Mouse (Mus musculus) liver, embryonic 13.5 days (tissue): Measurements from ENCODE around the gene Il4ra. TPM values are rescaled to one million over a fixed set of nuclear protein-coding genes. Genes with fewer than 3 reads are reported as not detected.

ENCODE experiments used
- ATAC-seq: fragments of 200-750 bp; cut with Nextera tagmentation; 2 replicates; pipeline ENCODE4 v1.8.0; 2017; ENCODE audit warnings: low read depth, mild to moderate bottlenecking, moderate number of reproducible peaks, moderate library complexity
- DNase-seq: peaks from one replicate; pipeline ENCODE4 v3.0.0; 2022
- H3K27ac ChIP-seq: fragments of 300-500 bp; sonication (generic); 2 replicates; pipeline ENCODE4 v1.5.1; 2015; ENCODE audit warnings: moderate library complexity, mild to moderate bottlenecking, inconsistent platforms
- H3K27me3 ChIP-seq: fragments of 300-500 bp; sonication (generic); 2 replicates; pipeline ENCODE4 v1.6.1; 2015; ENCODE audit warnings: mild to moderate bottlenecking, inconsistent platforms
- H3K36me3 ChIP-seq: fragments of 300-500 bp; sonication (generic); 2 replicates; pipeline ENCODE4 v1.6.1; 2015; ENCODE audit warnings: mild to moderate bottlenecking, inconsistent platforms
- H3K4me1 ChIP-seq: fragments of 300-500 bp; sonication (generic); replicated peaks from 2 replicates; pipeline ENCODE4 v1.6.1; 2015; ENCODE audit warnings: inconsistent platforms
- H3K4me2 ChIP-seq: fragments of 300-500 bp; sonication (generic); 2 replicates; pipeline ENCODE4 v1.6.1; 2015; ENCODE audit warnings: inconsistent platforms, mild to moderate bottlenecking, moderate library complexity
- H3K4me3 ChIP-seq: fragments of 300-500 bp; sonication (generic); replicated peaks from 2 replicates; pipeline ENCODE4 v1.5.1; 2015; ENCODE audit warnings: mild to moderate bottlenecking, inconsistent platforms
- H3K9ac ChIP-seq: fragments of 300-500 bp; sonication (generic); 2 replicates; pipeline ENCODE4 v1.6.1; 2015; ENCODE audit warnings: mild to moderate bottlenecking, inconsistent platforms
- H3K9me3 ChIP-seq: fragments of 300-500 bp; sonication (generic); replicated peaks from 2 replicates; pipeline ENCODE4 v1.6.1; 2016; ENCODE audit warnings: inconsistent platforms
- WGBS: fragments of 180-500 bp; shearing (Covaris S2); methylation state at CpG from one replicate; pipeline ENCODE4 v1.1.7; 2015; ENCODE audit not compliant: insufficient replicate concordance; 5-methylcytosine and 5-hydroxymethylcytosine counted together
- polyA plus RNA-seq: library from polyadenylated mRNA; unstranded; fragments of >200 nt; fragmentation: Nextera tagmentation; extraction: Ambion mirVana; gene quantifications from 2 replicates; pipeline ENCODE4 v1.2.1, GENCODE M21; 2015

Gene Il4ra
- polyA plus RNA-seq, 1 experiment from 2014 or later = 2.9 TPM

GRCm38 (mm10) chr7:125584005-125584369 is 32.1 kb downstream of the Il4ra start:
- Histone ChIP-seq H3K4me2 (no peak overlapping the region), H3K27ac (no peak overlapping the region), H3K4me1 (peaks cover 14% of the 10 kb centered on the region), H3K9ac (no peak overlapping the region), H3K9me3 (0 out of 2 replicates have a peak, but pooled peaks cover 4% of the 10 kb centered on the region), H3K27me3 (no peaks in the 10 kb centered on the region), H3K4me3 (no peak overlapping the region), H3K36me3 (no peaks in the 10 kb centered on the region)
- ATAC-seq (no peak), DNase-seq (no peak)
- 80% methylated on average over 5 of the region's 5 CpGs for WGBS

GRCm38 (mm10) chr7:125586355-125586754 is 34.4 kb downstream of the Il4ra start:
- Histone ChIP-seq H3K36me3 (no peaks in the 10 kb centered on the region), H3K4me2 (no peak overlapping the region), H3K9me3 (0 out of 2 replicates have a peak, but pooled peaks cover 4% of the 10 kb centered on the region), H3K27me3 (no peaks in the 10 kb centered on the region), H3K9ac (no peak overlapping the region), H3K27ac (no peak overlapping the region), H3K4me1 (peaks cover 6% of the 10 kb centered on the region), H3K4me3 (no peak overlapping the region)
- DNase-seq (no peak), ATAC-seq (no peak)
- 91% methylated on average over 23 of the region's 23 CpGs for WGBS

GRCm38 (mm10) chr7:125588721-125589120 is 36.8 kb downstream of the Il4ra start:
- WGBS = 48% methylated on average over 4 of the region's 4 CpGs
- Histone ChIP-seq H3K27ac (no peak overlapping the region), H3K36me3 (no peaks in the 10 kb centered on the region), H3K27me3 (no peaks in the 10 kb centered on the region), H3K9ac (no peak overlapping the region), H3K4me1 (no peaks in the 10 kb centered on the region), H3K4me2 (no peak overlapping the region), H3K4me3 (no peak overlapping the region), H3K9me3 (0 out of 2 replicates have a peak, but pooled peaks cover 4% of the 10 kb centered on the region)
- ATAC-seq (no peak), DNase-seq (no peak)

- no peaks in the 10 kb centered on the region for H3K4me1 ChIP-seq
- no peak overlapping the region for H3K27ac ChIP-seq
- H3K9me3 ChIP-seq = 0 out of 2 replicates have a peak, but pooled peaks cover 4% of the 10 kb centered on the region
- ATAC-seq = no peak
- 65% methylated on average over 7 of the region's 7 CpGs for WGBS
- no peak overlapping the region for H3K9ac ChIP-seq
- H3K27me3 ChIP-seq = no peaks in the 10 kb centered on the region
- H3K4me3 ChIP-seq = no peak overlapping the region
- no peak for DNase-seq
- no peak overlapping the region for H3K4me2 ChIP-seq
- H3K36me3 ChIP-seq = no peaks in the 10 kb centered on the region
These were observed 38.0 kb downstream of the Il4ra start for GRCm38 (mm10) chr7:125589896-125590295.

- ATAC-seq = no peak
- 38% methylated on average over 4 of the region's 4 CpGs for whole genome bisulfite sequencing
These were observed 41.9 kb downstream of the Il4ra start for GRCm38 (mm10) chr7:125593831-125594230.

GRCm38 (mm10) chr7:125596406-125596805 is 44.5 kb downstream of the Il4ra start:
- WGBS = 39% methylated on average over 3 of the region's 3 CpGs
- Histone ChIP-seq H3K27me3 (peaks cover 6% of the 10 kb centered on the region; the same call in 1 of the 2 replicates), H3K4me1 (0 out of 2 replicates have a peak, but pooled peaks cover 6% of the 10 kb centered on the region), H3K9ac (no peak overlapping the region), H3K36me3 (no peaks in the 10 kb centered on the region), H3K4me3 (no peak overlapping the region), H3K9me3 (no peaks in the 10 kb centered on the region), H3K4me2 (no peak overlapping the region), H3K27ac (no peak overlapping the region)
- ATAC-seq (no peak), DNase-seq (no peak)

More at GRCm38 (mm10) chr7:125593831-125594230, 41.9 kb downstream of the Il4ra start:
- no peaks in the 10 kb centered on the region for H3K36me3 ChIP-seq
- H3K9ac ChIP-seq = no peak overlapping the region
- no peaks in the 10 kb centered on the region for H3K4me1 ChIP-seq
- no peak overlapping the region for H3K4me2 ChIP-seq
- H3K9me3 ChIP-seq = no peaks in the 10 kb centered on the region
- H3K4me3 ChIP-seq = no peak overlapping the region
- no peaks in the 10 kb centered on the region for H3K27me3 ChIP-seq
- no peak for DNase-seq
- H3K27ac ChIP-seq = no peak overlapping the region

GRCm38 (mm10) chr7:125597083-125597482 is 45.2 kb downstream of the Il4ra start:
- WGBS = 33% methylated on average over 9 of the region's 9 CpGs

GRCm38 (mm10) chr7:125597516-125598347 is 45.8 kb downstream of the Il4ra start:
- WGBS = 75% methylated on average over 11 of the region's 11 CpGs
- H3K9ac ChIP-seq = no peak overlapping the region
- no peak overlapping the region for H3K4me2 ChIP-seq
- no peaks in the 10 kb centered on the region for H3K36me3 ChIP-seq
- peaks cover 10% of the 10 kb centered on the region; the same call in 1 of the 2 replicates for H3K27me3 ChIP-seq
- ATAC-seq (no peak), DNase-seq (no peak)
- H3K9me3 ChIP-seq = no peaks in the 10 kb centered on the region
- H3K4me1 ChIP-seq = 0 out of 2 replicates have a peak, but pooled peaks cover 13% of the 10 kb centered on the region
- no peak overlapping the region for H3K4me3 ChIP-seq
- H3K27ac ChIP-seq = no peak overlapping the region

More at GRCm38 (mm10) chr7:125597083-125597482, 45.2 kb downstream of the Il4ra start:
- Histone ChIP-seq H3K36me3 (no peaks in the 10 kb centered on the region), H3K27me3 (peaks cover 10% of the 10 kb centered on the region; the same call in 1 of the 2 replicates), H3K27ac (no peak overlapping the region), H3K4me3 (no peak overlapping the region), H3K9me3 (no peaks in the 10 kb centered on the region), H3K4me2 (no peak overlapping the region), H3K9ac (no peak overlapping the region), H3K4me1 (0 out of 2 replicates have a peak, but pooled peaks cover 11% of the 10 kb centered on the region)
- DNase-seq (no peak), ATAC-seq (no peak)

- 21% methylated on average over 4 of the region's 4 CpGs for WGBS
- H3K4me1 ChIP-seq = peaks cover 20% of the 10 kb centered on the region
- no peak for ATAC-seq
These were observed 47.6 kb downstream of the Il4ra start for GRCm38 (mm10) chr7:125599373-125599973.

GRCm38 (mm10) chr7:125600136-125600535 is 48.2 kb downstream of the Il4ra start:
- 43% methylated on average over 10 of the region's 10 CpGs for WGBS
- Histone ChIP-seq H3K4me1 (peaks cover 20% of the 10 kb centered on the region), H3K9me3 (no peaks in the 10 kb centered on the region), H3K4me3 (no peak overlapping the region), H3K27ac (peak overlapping the region; percentile 58), H3K27me3 (peaks cover 10% of the 10 kb centered on the region; the same call in 1 of the 2 replicates), H3K4me2 (no peak overlapping the region), H3K36me3 (no peaks in the 10 kb centered on the region), H3K9ac (no peak overlapping the region)
- DNase-seq (no peak), ATAC-seq (no peak)

More at GRCm38 (mm10) chr7:125599373-125599973, 47.6 kb downstream of the Il4ra start:
- no peaks in the 10 kb centered on the region for H3K36me3 ChIP-seq
- H3K27ac ChIP-seq = peak overlapping the region; percentile 6; the same call in 1 of the 2 replicates
- H3K27me3 ChIP-seq = peaks cover 10% of the 10 kb centered on the region; the same call in 1 of the 2 replicates
- no peaks in the 10 kb centered on the region for H3K9me3 ChIP-seq
- no peak overlapping the region for H3K9ac ChIP-seq
- H3K4me3 ChIP-seq = no peak overlapping the region
- DNase-seq = no peak
- H3K4me2 ChIP-seq = no peak overlapping the region

- H3K9me3 ChIP-seq = no peaks in the 10 kb centered on the region
- H3K27ac ChIP-seq = peak overlapping the region; percentile 58
These were observed 48.8 kb downstream of the Il4ra start for GRCm38 (mm10) chr7:125600612-125601279.

More at GRCm38 (mm10) chr7:125600612-125601279, 48.8 kb downstream of the Il4ra start:
- Histone ChIP-seq H3K4me3 (no peak overlapping the region), H3K9ac (no peak overlapping the region), H3K4me2 (no peak overlapping the region), H3K36me3 (no peaks in the 10 kb centered on the region), H3K27me3 (peaks cover 10% of the 10 kb centered on the region; the same call in 1 of the 2 replicates), H3K4me1 (peaks cover 21% of the 10 kb centered on the region)
- WGBS = 6% methylated on average over 6 of the region's 6 CpGs
- DNase-seq (no peak), ATAC-seq (no peak)
